Mouse (Mus musculus): ENCODE data around the gene Sh3gl3.

DNA sequence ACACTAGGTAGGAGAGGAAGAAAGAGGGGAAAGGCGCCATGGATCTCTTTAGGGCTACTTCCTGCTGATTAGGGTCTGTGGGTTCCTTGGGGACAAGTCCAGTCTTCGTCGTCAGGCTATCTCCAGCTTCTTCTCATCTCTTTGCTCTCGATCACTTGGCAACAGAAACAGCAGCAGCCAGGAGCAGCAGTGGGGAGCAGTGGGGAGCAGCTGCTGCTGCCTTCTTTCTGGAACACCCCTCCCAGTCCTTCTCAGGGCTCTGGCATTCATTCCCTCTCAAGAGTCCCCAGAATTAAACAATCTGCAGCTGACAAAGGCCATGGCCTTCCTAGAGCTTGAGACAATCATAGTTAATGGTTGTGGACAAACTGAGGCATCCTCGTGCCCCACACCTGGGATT is 154.2 kb downstream of the Sh3gl3 start:
- TF ChIP-seq CTCF (IDR thresholded peaks at IDR 0.05; ENCODE audit: extremely low read depth, insufficient read length, insufficient replicate concordance, low read depth, low read length) (no peak), POLR2A (IDR thresholded peaks at IDR 0.05; ENCODE audit: low read depth, low read length) (no peak)

Data from small intestine, adult 2 months (tissue).